ENCODE assay signal across 9 mouse cellular contexts in the genomic region with DNA sequence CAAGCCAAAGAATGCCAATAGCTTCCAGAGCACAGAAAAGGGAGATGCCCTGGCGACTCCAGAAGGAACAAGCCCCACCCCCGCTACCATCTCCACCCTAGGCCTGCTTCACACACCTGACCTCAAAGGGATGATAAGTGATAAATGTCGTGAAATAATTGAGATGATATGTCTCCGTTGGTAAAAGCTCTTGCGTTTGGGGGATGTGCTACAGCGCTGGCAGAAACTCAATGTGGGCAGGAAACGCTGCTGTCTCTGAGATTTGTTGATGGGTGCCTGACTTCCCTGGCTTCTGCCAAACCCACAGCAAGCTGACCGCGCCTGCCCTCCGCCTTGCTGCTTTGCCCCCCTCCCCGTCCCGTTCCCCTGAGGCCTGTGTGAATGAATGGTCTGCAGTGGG. TPM values are rescaled to one million over a fixed set of nuclear protein-coding genes. Genes with fewer than 3 reads are reported as not detected.
DNase-seq lines count a peak whose midpoint lies in the region; ATAC-seq and TF ChIP-seq lines count a peak whose summit lies in the region.
"Had no signal": no experiment of that assay in that cellular context is flagged by ENCODE, and none has a peak within 500 bp of the region (broad histone marks: within the 10 kb centered on the region; RNA-seq: fewer than 3 reads in every experiment).

No protein-coding gene starts in this region.

- ATAC-seq in forebrain, postnatal 0 days, result no peak

- DNase-seq in layer of hippocampus, adult 2 months (ENCODE audit: low spot score in 2 of 2), result no peak
- DNase-seq in layer of hippocampus, postnatal 25 days (ENCODE audit: extremely low spot score in 1 of 2, low spot score in 1 of 2), result no peak
- DNase-seq in brain, adult 2 months (ENCODE audit: low read depth, low spot score), result peak; percentile 40
- peak; percentile 82 for DNase-seq in kidney, adult 2 months
- DNase-seq in naive thymus-derived CD4-positive, alpha-beta T cell, adult 2 months (ENCODE audit: low read depth), result peak; percentile 74
- no peak for DNase-seq in adipocyte (ENCODE audit: low spot score)
- no peak for DNase-seq in ovary, postnatal 14 days (ENCODE audit: low spot score)
- no peak for DNase-seq in forebrain, postnatal 0 days

- no peaks in the 10 kb centered on the region for H3K36me3 ChIP-seq in kidney, adult 2 months (ENCODE audit: control insufficient read depth, insufficient read depth, low read length)
- H3K36me3 ChIP-seq in forebrain, postnatal 0 days (ENCODE audit: insufficient read depth), result peaks cover 9% of the 10 kb centered on the region

- H3K4me2 ChIP-seq in forebrain, postnatal 0 days (ENCODE audit: low read depth), result no peak overlapping the region
- H3K4me2 ChIP-seq: liver, embryonic 15.5 days had no signal

- no peaks in the 10 kb centered on the region for H3K27me3 ChIP-seq in kidney, adult 2 months (replicated peaks; ENCODE audit: control insufficient read depth, insufficient read depth, low read length)
- H3K27me3 ChIP-seq in forebrain, postnatal 0 days (ENCODE audit: insufficient read depth, low read length), result no peaks in the 10 kb centered on the region
- H3K27me3 ChIP-seq: liver, embryonic 15.5 days had no signal

- 55% methylated on average over 12 of the region's 12 CpGs for WGBS in kidney, adult 2 months
- 55% methylated on average over 11 of the region's 12 CpGs for WGBS in forebrain, postnatal 0 days

- H3K4me1 ChIP-seq in kidney, adult 2 months (ENCODE audit: control insufficient read depth, insufficient read depth, low read length), result peaks cover 14% of the 10 kb centered on the region; the same call in 1 of the 2 replicates
- H3K4me1 ChIP-seq in forebrain, postnatal 0 days (ENCODE audit: insufficient read depth), result no peaks in the 10 kb centered on the region; the same call in 1 of the 2 replicates

- TF ChIP-seq POLR2A in kidney, adult 2 months (IDR thresholded peaks at IDR 0.05; ENCODE audit: low read depth, low read length), result no peak

- H3K9me3 ChIP-seq in forebrain, postnatal 0 days (ENCODE audit: low read length), result no peaks in the 10 kb centered on the region
- H3K9me3 ChIP-seq: liver, embryonic 15.5 days had no signal

- no peak overlapping the region for H3K9ac ChIP-seq in forebrain, postnatal 0 days
- H3K9ac ChIP-seq: liver, embryonic 15.5 days had no signal

- peak overlapping the region; percentile 17; the same call in 1 of the 2 replicates for H3K4me3 ChIP-seq in layer of hippocampus, adult 2 months
- no peak overlapping the region for H3K4me3 ChIP-seq in kidney, adult 2 months (ENCODE audit: insufficient read depth, low read depth, low read length)
- H3K4me3 ChIP-seq in forebrain, postnatal 0 days (ENCODE audit: low read depth, low read length), result no peak overlapping the region
- H3K4me3 ChIP-seq: liver, embryonic 15.5 days had no signal

- no peak for TF ChIP-seq CTCF in layer of hippocampus, adult 2 months (conservative IDR thresholded peaks at IDR 0.05)
- TF ChIP-seq CTCF in kidney, adult 2 months (conservative IDR thresholded peaks at IDR 0.05; ENCODE audit: insufficient read depth, insufficient read length, low read depth, low read length), result no peak
- TF ChIP-seq CTCF in forebrain, postnatal 0 days (IDR thresholded peaks at IDR 0.05; ENCODE audit: low read depth), result no peak

- H3K27ac ChIP-seq in layer of hippocampus, adult 2 months, result peak overlapping the region; percentile 32; the same call in 1 of the 2 replicates
- peak overlapping the region; percentile 7; the same call in 1 of the 2 replicates for H3K27ac ChIP-seq in kidney, adult 2 months (ENCODE audit: insufficient read depth, low read depth, low read length)
- no peak overlapping the region for H3K27ac ChIP-seq in forebrain, postnatal 0 days (ENCODE audit: low read depth, low read length)
- H3K27ac ChIP-seq: liver, embryonic 15.5 days had no signal

RNA-seq across cellular contexts. Expression of gene Ifngr2, which starts 6.8 kb away (rescaled TPM):
- total RNA-seq in layer of hippocampus, adult 2 months (2021), result 10 to 100 TPM; 49.2 to 50.6 TPM
- total RNA-seq in layer of hippocampus, postnatal 25 days (2021), result 10 to 100 TPM; 61.5 to 71.9 TPM
- 15.1 and 17.7 TPM in 2 replicates for polyA plus RNA-seq in kidney, adult 2 months (2012; rRNA removed)
- total RNA-seq in forebrain, postnatal 0 days (2014; rRNA removed), result 61.8 and 63.0 TPM in 2 replicates
- 112 and 146 TPM in 2 replicates for polyA plus RNA-seq in forebrain, postnatal 0 days (2015; fragmentation: Nextera tagmentation; extraction: Ambion mirVana)

RNA-seq across cellular contexts. Expression of gene Tmem50b, which starts 44.0 kb away (rescaled TPM):
- 100 to 1,000 TPM in 1 of 2 experiments, 10 to 100 TPM in 1; 97.3 to 104 TPM for total RNA-seq in layer of hippocampus, adult 2 months (2021)
- total RNA-seq in layer of hippocampus, postnatal 25 days (2021), result 100 to 1,000 TPM; 105 to 120 TPM
- 39.2 and 40.7 TPM in 2 replicates for polyA plus RNA-seq in kidney, adult 2 months (2012; rRNA removed)
- total RNA-seq in forebrain, postnatal 0 days (2014; rRNA removed), result 65.2 and 65.6 TPM in 2 replicates
- 98.8 and 102 TPM in 2 replicates for polyA plus RNA-seq in forebrain, postnatal 0 days (2015; fragmentation: Nextera tagmentation; extraction: Ambion mirVana)

Comparison
In these comparisons a context has a peak if more than half of its experiments do, and no peak if none do; other contexts are left out.
1. DNase-seq: peak in brain, adult 2 months (single experiment), kidney, adult 2 months (single experiment) and naive thymus-derived CD4-positive, alpha-beta T cell, adult 2 months (single experiment); none in layer of hippocampus, adult 2 months (0 of 2), layer of hippocampus, postnatal 25 days (0 of 2), adipocyte (single experiment), ovary, postnatal 14 days (single experiment) and forebrain, postnatal 0 days (single experiment).